Mouse (Mus musculus) heart, postnatal 25 days (tissue): ENCODE measurements around the gene Aqp6. TPM values are rescaled to one million over a fixed set of nuclear protein-coding genes. Genes with fewer than 3 reads are reported as not detected.

Experiments used
- DNase-seq: peaks from one replicate; pipeline ENCODE4 v3.0.0; 2022; ENCODE audit warnings: low spot score
- intact Hi-C: fragments of 180-260 bp; cut with DNase I; formaldehyde crosslinking; loops from one replicate; pipeline ENCODE4 v1.15.1; 2025
- total RNA-seq, 2 experiments: library from RNA; stranded (reverse); gene quantifications; 2 replicates each; pipeline ENCODE4 v1.2.3; 2021

Aqp6 gene
- total RNA-seq, 2 experiments from 2014 or later: not detected

GRCm38 (mm10) chr15:99596056-99596687, 5.0 kb upstream of the Aqp6 start:
- intact Hi-C loops: loop anchor here (1.0 to 5.0 kb wide), 5 partner anchors 73 to 313 kb away; partner anchors contain the start of gene Cers5
- DNase-seq: peak; percentile 59

- intact Hi-C loops: loop anchor here (1.0 to 5.0 kb wide), 5 partner anchors 72 to 312 kb away; partner anchors contain the start of gene Cers5
- no peak for DNase-seq
Observed at GRCm38 (mm10) chr15:99596841-99597240, 4.4 kb upstream of the Aqp6 start.

- DNase-seq: no peak
- intact Hi-C loops: loop anchor here (2.0 to 5.0 kb wide), 3 partner anchors 100 to 311 kb away; partner anchors contain the start of gene Cers5
Observed at GRCm38 (mm10) chr15:99597596-99597995, 3.6 kb upstream of the Aqp6 start.

- intact Hi-C loops: loop anchor here (5.0 kb wide), 2 partner anchors 102 to 173 kb away; partner anchors contain the start of gene Cers5
- DNase-seq: no peak
Observed at GRCm38 (mm10) chr15:99599245-99600070, 1.7 kb upstream of the Aqp6 start.

- intact Hi-C loops: no loop called here
- DNase-seq: no peak
Observed at GRCm38 (mm10) chr15:99601823-99602120, 572 bp downstream of the Aqp6 start.

- no peak for DNase-seq
- intact Hi-C loops: no loop called here
Observed at GRCm38 (mm10) chr15:99602206-99602820, 1.1 kb downstream of the Aqp6 start.

- intact Hi-C loops: no loop called here
- no peak for DNase-seq
Observed at GRCm38 (mm10) chr15:99603216-99603615, 2.0 kb downstream of the Aqp6 start.

- intact Hi-C loops: no loop called here
- no peak for DNase-seq
Observed at GRCm38 (mm10) chr15:99605595-99605994, 4.4 kb downstream of the Aqp6 start.

GRCm38 (mm10) chr15:99606515-99606914, 5.3 kb downstream of the Aqp6 start:
- intact Hi-C loops: no loop called here
- no peak for DNase-seq

DNA sequence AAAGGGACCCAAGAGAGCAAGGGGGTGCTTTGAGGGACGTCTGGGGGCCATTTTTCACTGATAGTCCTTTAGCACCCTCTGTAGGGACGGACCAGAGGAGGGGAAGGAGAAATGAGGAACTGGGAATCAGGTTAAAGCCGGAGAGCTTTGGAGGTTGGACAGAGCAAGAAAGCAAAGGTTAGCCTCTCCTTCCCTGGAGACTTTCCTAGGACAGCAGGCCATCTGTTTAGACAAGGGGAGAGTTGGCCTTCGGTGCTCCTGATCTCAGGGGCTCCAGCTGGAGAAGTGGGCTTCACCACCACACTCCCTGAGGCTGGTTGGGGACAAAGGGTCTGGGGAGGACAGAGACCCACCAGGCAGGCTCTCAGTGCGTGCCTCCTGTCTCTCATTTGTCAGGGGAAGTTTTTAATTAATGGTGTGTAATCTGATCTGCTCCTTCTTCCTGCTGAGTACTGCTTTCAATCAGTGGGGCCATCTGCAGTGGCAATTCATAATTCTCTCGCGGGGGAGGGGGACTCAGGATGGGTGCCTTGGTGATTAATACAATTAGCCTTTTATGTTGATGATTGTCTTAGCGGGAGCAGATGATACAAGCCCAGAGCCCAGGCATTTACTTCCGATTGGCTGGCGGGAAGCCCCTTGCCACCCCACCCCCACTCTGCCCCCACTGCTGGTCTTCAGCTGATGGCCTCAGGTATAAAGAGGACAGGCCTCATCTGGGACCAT, 6.4 kb downstream of the Aqp6 start:
- no peak for DNase-seq
- intact Hi-C loops: no loop called here

- no peak for DNase-seq
- intact Hi-C loops: no loop called here
Observed at GRCm38 (mm10) chr15:99608382-99609125, 7.4 kb downstream of the Aqp6 start.

GRCm38 (mm10) chr15:99611563-99611962, 10.4 kb downstream of the Aqp6 start:
- DNase-seq: no peak
- intact Hi-C loops: no loop called here

DNA sequence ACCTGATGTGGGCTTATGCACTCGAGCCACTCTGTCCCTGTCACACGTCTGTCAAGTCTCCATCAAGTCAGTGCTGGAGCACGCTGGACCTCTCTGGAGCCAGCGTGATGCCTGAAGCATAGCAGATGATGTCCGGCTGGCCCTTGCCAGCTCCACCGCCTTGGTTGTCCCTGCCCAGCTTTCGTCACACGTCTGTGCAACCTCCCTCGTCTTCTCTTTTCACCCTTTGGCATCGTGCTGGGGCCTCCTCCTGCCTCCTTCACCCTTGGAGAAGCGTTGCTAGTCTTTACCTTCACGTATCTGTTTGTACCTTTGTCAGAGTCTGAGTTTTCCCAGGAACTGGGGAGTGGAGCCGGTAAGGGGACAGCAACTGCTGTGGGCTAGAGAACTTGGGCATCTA, 13.1 kb downstream of the Aqp6 start:
- intact Hi-C loops: no loop called here
- no peak for DNase-seq

GRCm38 (mm10) chr15:99614753-99615152, 13.6 kb downstream of the Aqp6 start:
- no peak for DNase-seq
- intact Hi-C loops: no loop called here

DNA sequence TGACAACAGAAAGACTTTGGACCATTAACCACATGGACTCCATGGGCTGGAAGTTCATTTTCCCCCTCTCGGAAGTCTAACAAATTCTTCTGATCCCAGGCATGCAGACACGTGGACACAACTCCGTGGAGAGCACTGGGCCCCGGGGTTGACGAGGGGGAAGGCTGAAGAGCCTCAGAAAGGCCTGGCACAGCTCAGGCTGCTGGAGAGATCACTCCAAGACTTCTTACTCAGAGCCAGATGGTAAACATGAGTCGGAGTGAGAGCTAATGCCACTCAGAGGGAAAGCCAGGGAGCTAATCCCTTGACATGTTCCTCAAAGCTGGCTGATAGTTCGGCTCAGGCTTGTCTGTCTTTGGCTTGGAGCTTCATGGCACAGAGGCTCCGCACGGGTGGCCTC, 14.0 kb downstream of the Aqp6 start:
- intact Hi-C loops: no loop called here
- DNase-seq: no peak

- DNase-seq: no peak
- intact Hi-C loops: no loop called here
Observed at GRCm38 (mm10) chr15:99618595-99618994, 17.4 kb downstream of the Aqp6 start.

DNA sequence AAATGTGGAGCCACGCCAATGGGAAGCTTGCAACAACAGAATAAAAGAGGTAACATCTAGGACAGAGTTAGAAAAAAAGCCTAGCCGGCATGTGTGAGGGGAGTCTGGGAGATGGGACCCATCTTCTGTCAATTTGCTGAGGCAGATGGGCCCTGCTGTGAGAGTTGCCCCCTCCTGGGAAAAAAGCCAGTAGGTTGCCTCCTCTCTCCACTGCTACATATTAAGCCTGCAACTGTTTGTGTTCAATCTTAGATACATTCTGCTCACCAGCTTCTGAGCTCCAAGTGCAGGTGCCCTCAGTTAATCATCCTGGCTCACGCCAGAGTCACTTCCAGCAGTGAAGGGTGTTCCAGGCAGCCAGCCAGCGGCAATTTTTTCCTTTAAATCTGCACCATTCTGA, 18.6 kb downstream of the Aqp6 start:
- DNase-seq: no peak
- intact Hi-C loops: no loop called here

- DNase-seq: no peak
- intact Hi-C loops: no loop called here
Observed at GRCm38 (mm10) chr15:99622063-99622462, 20.9 kb downstream of the Aqp6 start.

- no peak for DNase-seq
- intact Hi-C loops: no loop called here
Observed at GRCm38 (mm10) chr15:99631618-99632017, 30.4 kb downstream of the Aqp6 start.

- DNase-seq: no peak
Observed at GRCm38 (mm10) chr15:99634702-99635101, 33.5 kb downstream of the Aqp6 start.

More at GRCm38 (mm10) chr15:99634702-99635101, 33.5 kb downstream of the Aqp6 start:
- intact Hi-C loops: no loop called here
